Mouse (Mus musculus): ENCODE measurements around the gene Arntl. TPM values are rescaled to one million over a fixed set of nuclear protein-coding genes. Genes with fewer than 3 reads are reported as not detected.

Arntl gene
- polyA plus RNA-seq, 1 experiment: 9.5 TPM

GRCm38 (mm10) chr7:113294598-113294997 is 87.3 kb downstream of the Arntl start:
- Histone ChIP-seq H3K4me3 (replicated peaks; ENCODE audit: control insufficient read depth, low read depth, low read length) (no peak overlapping the region), H3K4me1 (ENCODE audit: control insufficient read depth, insufficient read depth, low read length) (peaks cover 7% of the 10 kb centered on the region), H3K27ac (ENCODE audit: control insufficient read depth, insufficient read depth, low read depth, low read length, poor library complexity) (peak overlapping the region; percentile 41)
- TF ChIP-seq CTCF (IDR thresholded peaks at IDR 0.05; ENCODE audit: control insufficient read depth, insufficient read depth, low read length) (no peak), POLR2A (IDR thresholded peaks at IDR 0.05; ENCODE audit: borderline replicate concordance, control insufficient read depth, low read depth, low read length) (no peak)
- WGBS: 17% methylated on average over 6 of the region's 6 CpGs

GRCm38 (mm10) chr7:113295077-113295890 is 88.0 kb downstream of the Arntl start:
- TF ChIP-seq POLR2A (IDR thresholded peaks at IDR 0.05; ENCODE audit: borderline replicate concordance, control insufficient read depth, low read depth, low read length): no peak; the same call in 1 of the 2 replicates
- TF ChIP-seq CTCF (IDR thresholded peaks at IDR 0.05; ENCODE audit: control insufficient read depth, insufficient read depth, low read length): 0 out of 2 replicates have a peak, but pooled peaks have one; percentile 16
- 1% methylated on average over 17 of the region's 17 CpGs for WGBS
- peak overlapping the region; percentile 64 for H3K4me3 ChIP-seq (replicated peaks; ENCODE audit: control insufficient read depth, low read depth, low read length)
- peaks cover 7% of the 10 kb centered on the region for H3K4me1 ChIP-seq (ENCODE audit: control insufficient read depth, insufficient read depth, low read length)
- H3K27ac ChIP-seq (ENCODE audit: control insufficient read depth, insufficient read depth, low read depth, low read length, poor library complexity): peak overlapping the region; percentile 87

- peaks cover 7% of the 10 kb centered on the region for H3K4me1 ChIP-seq (ENCODE audit: control insufficient read depth, insufficient read depth, low read length)
- no peak overlapping the region for H3K27ac ChIP-seq (ENCODE audit: control insufficient read depth, insufficient read depth, low read depth, low read length, poor library complexity)
- 76% methylated on average over 4 of the region's 4 CpGs for WGBS
- no peak for TF ChIP-seq POLR2A (IDR thresholded peaks at IDR 0.05; ENCODE audit: borderline replicate concordance, control insufficient read depth, low read depth, low read length)
- no peak for TF ChIP-seq CTCF (IDR thresholded peaks at IDR 0.05; ENCODE audit: control insufficient read depth, insufficient read depth, low read length)
- no peak overlapping the region for H3K4me3 ChIP-seq (replicated peaks; ENCODE audit: control insufficient read depth, low read depth, low read length)
These were observed 90.5 kb downstream of the Arntl start for GRCm38 (mm10) chr7:113297813-113298212.

- H3K4me3 ChIP-seq (replicated peaks; ENCODE audit: control insufficient read depth, low read depth, low read length): no peak overlapping the region
- TF ChIP-seq POLR2A (IDR thresholded peaks at IDR 0.05; ENCODE audit: borderline replicate concordance, control insufficient read depth, low read depth, low read length) (no peak), CTCF (IDR thresholded peaks at IDR 0.05; ENCODE audit: control insufficient read depth, insufficient read depth, low read length) (no peak)
- whole genome bisulfite sequencing: 90% methylated on average over 3 of the region's 3 CpGs
- no peaks in the 10 kb centered on the region; the same call in 1 of the 2 replicates for H3K4me1 ChIP-seq (ENCODE audit: control insufficient read depth, insufficient read depth, low read length)
- no peak overlapping the region for H3K27ac ChIP-seq (ENCODE audit: control insufficient read depth, insufficient read depth, low read depth, low read length, poor library complexity)
These were observed 102.9 kb downstream of the Arntl start for GRCm38 (mm10) chr7:113310136-113310535.

GRCm38 (mm10) chr7:113311784-113312183 is 104.5 kb downstream of the Arntl start:
- H3K4me3 ChIP-seq (replicated peaks; ENCODE audit: control insufficient read depth, low read depth, low read length): no peak overlapping the region
- 18% methylated on average over 2 of the region's 2 CpGs for WGBS
- no peak for TF ChIP-seq CTCF (IDR thresholded peaks at IDR 0.05; ENCODE audit: control insufficient read depth, insufficient read depth, low read length)
- TF ChIP-seq POLR2A (IDR thresholded peaks at IDR 0.05; ENCODE audit: borderline replicate concordance, control insufficient read depth, low read depth, low read length): no peak

GRCm38 (mm10) chr7:113320128-113320527 is 112.9 kb downstream of the Arntl start:
- 82% methylated on average over 1 of the region's 1 CpGs for WGBS
- Histone ChIP-seq H3K4me3 (replicated peaks; ENCODE audit: control insufficient read depth, low read depth, low read length) (no peak overlapping the region), H3K4me1 (ENCODE audit: control insufficient read depth, insufficient read depth, low read length) (no peaks in the 10 kb centered on the region), H3K27ac (ENCODE audit: control insufficient read depth, insufficient read depth, low read depth, low read length, poor library complexity) (no peak overlapping the region)
- TF ChIP-seq CTCF (IDR thresholded peaks at IDR 0.05; ENCODE audit: control insufficient read depth, insufficient read depth, low read length) (no peak), POLR2A (IDR thresholded peaks at IDR 0.05; ENCODE audit: borderline replicate concordance, control insufficient read depth, low read depth, low read length) (no peak)

More at GRCm38 (mm10) chr7:113311784-113312183, 104.5 kb downstream of the Arntl start:
- Histone ChIP-seq H3K4me1 (ENCODE audit: control insufficient read depth, insufficient read depth, low read length) (no peaks in the 10 kb centered on the region; the same call in 1 of the 2 replicates), H3K27ac (ENCODE audit: control insufficient read depth, insufficient read depth, low read depth, low read length, poor library complexity) (no peak overlapping the region)

- Histone ChIP-seq H3K4me1 (ENCODE audit: control insufficient read depth, insufficient read depth, low read length) (no peaks in the 10 kb centered on the region), H3K27ac (ENCODE audit: control insufficient read depth, insufficient read depth, low read depth, low read length, poor library complexity) (no peak overlapping the region), H3K4me3 (replicated peaks; ENCODE audit: control insufficient read depth, low read depth, low read length) (no peak overlapping the region)
- TF ChIP-seq CTCF (IDR thresholded peaks at IDR 0.05; ENCODE audit: control insufficient read depth, insufficient read depth, low read length): no peak
- no peak for TF ChIP-seq POLR2A (IDR thresholded peaks at IDR 0.05; ENCODE audit: borderline replicate concordance, control insufficient read depth, low read depth, low read length)
These were observed 126.8 kb downstream of the Arntl start for GRCm38 (mm10) chr7:113334036-113334435.

GRCm38 (mm10) chr7:113335250-113335649 is 128.0 kb downstream of the Arntl start:
- no peak for TF ChIP-seq CTCF (IDR thresholded peaks at IDR 0.05; ENCODE audit: control insufficient read depth, insufficient read depth, low read length)
- H3K4me1 ChIP-seq (ENCODE audit: control insufficient read depth, insufficient read depth, low read length): no peaks in the 10 kb centered on the region
- H3K4me3 ChIP-seq (replicated peaks; ENCODE audit: control insufficient read depth, low read depth, low read length): no peak overlapping the region
- no peak overlapping the region for H3K27ac ChIP-seq (ENCODE audit: control insufficient read depth, insufficient read depth, low read depth, low read length, poor library complexity)
- 85% methylated on average over 8 of the region's 8 CpGs for WGBS

Measured in bone marrow, adult 2 months (tissue).